Mouse (Mus musculus) embryonic facial prominence, embryonic 12.5 days (tissue): ENCODE measurements at regions not wholly inside any gene's neighbourhood (a gene's known extent, or its start where the extent isn't known, plus 50 kb on each side); places are given as distances from the start of the nearest gene placed in this dataset.
"Not testable (repeated sequence)": the region's sequence is repeated elsewhere in the genome, so short reads cannot be mapped to it uniquely, and the experiment has no call there.

ENCODE experiments used
- ATAC-seq: fragments of 200-750 bp; cut with Nextera tagmentation; 2 replicates; pipeline ENCODE4 v1.8.0; 2017; ENCODE audit not compliant: insufficient number of reproducible peaks, insufficient read depth, low FRiP score, low TSS enrichment
- H3K27ac ChIP-seq: fragments of 300-500 bp; sonication (generic); 2 replicates; pipeline ENCODE4 v1.5.1; 2016; ENCODE audit warnings: mild to moderate bottlenecking
- H3K27me3 ChIP-seq: fragments of 300-500 bp; sonication (generic); 2 replicates; pipeline ENCODE4 v1.6.1; 2016; ENCODE audit warnings: mild to moderate bottlenecking, moderate library complexity
- H3K36me3 ChIP-seq: fragments of 300-500 bp; sonication (generic); 2 replicates; pipeline ENCODE4 v1.6.1; 2016; ENCODE audit warnings: mild to moderate bottlenecking
- H3K4me1 ChIP-seq: fragments of 300-500 bp; sonication (generic); 2 replicates; pipeline ENCODE4 v1.6.1; 2016
- H3K4me2 ChIP-seq: fragments of 300-500 bp; sonication (generic); replicated peaks from 2 replicates; pipeline ENCODE4 v1.6.1; 2016; ENCODE audit warnings: mild to moderate bottlenecking, moderate library complexity
- H3K4me3 ChIP-seq: fragments of 300-500 bp; sonication (generic); 2 replicates; pipeline ENCODE4 v1.5.1; 2016; ENCODE audit warnings: mild to moderate bottlenecking
- H3K9ac ChIP-seq: fragments of 300-500 bp; sonication (generic); 2 replicates; pipeline ENCODE4 v1.6.1; 2016; ENCODE audit warnings: mild to moderate bottlenecking, moderate library complexity
- H3K9me3 ChIP-seq: fragments of 300-500 bp; sonication (generic); 2 replicates; pipeline ENCODE4 v1.6.1; 2016; ENCODE audit warnings: mild to moderate bottlenecking, moderate library complexity
- WGBS: fragments of 180-500 bp; shearing (Covaris S2); methylation state at CpG from one replicate; pipeline ENCODE4 v1.1.7; 2016; 5-methylcytosine and 5-hydroxymethylcytosine counted together

- Histone ChIP-seq H3K4me1 (no peaks in the 10 kb centered on the region), H3K9ac (no peak overlapping the region), H3K4me3 (no peak overlapping the region), H3K36me3 (no peaks in the 10 kb centered on the region), H3K4me2 (no peak overlapping the region), H3K27me3 (no peaks in the 10 kb centered on the region), H3K27ac (no peak overlapping the region), H3K9me3 (no peaks in the 10 kb centered on the region)
- no peak for ATAC-seq
- WGBS: 53% methylated on average over 8 of the region's 8 CpGs
These were observed 70.8 kb upstream of the Akap13 start for GRCm38 (mm10) chr7:75384506-75384911.

DNA sequence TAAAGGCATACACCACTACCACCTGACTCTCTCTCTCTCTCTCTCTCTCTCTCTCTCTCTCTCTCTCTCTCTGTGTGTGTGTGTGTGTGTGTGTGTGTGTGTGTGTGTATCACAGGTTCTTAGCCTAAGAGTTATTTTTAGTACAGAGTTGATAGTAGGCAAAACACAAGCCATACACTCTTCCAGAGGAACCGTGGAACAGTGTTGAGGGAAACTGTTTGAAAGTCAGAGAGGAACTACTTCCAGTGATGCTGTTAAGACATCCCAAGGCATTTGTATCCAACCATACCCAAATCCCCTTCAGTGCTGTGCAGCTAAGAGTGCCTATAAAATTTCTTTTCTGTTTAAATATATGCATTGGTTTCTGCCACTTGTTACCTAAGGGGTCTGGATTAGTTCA lies 68.3 kb upstream of the Akap13 start:
- Histone ChIP-seq H3K36me3 (no peaks in the 10 kb centered on the region), H3K27me3 (no peaks in the 10 kb centered on the region), H3K9me3 (no peaks in the 10 kb centered on the region), H3K27ac (no peak overlapping the region), H3K4me2 (no peak overlapping the region), H3K4me1 (no peaks in the 10 kb centered on the region), H3K9ac (no peak overlapping the region), H3K4me3 (no peak overlapping the region)
- 79% methylated on average over 1 of the region's 1 CpGs for WGBS
- no peak for ATAC-seq

GRCm38 (mm10) chr7:75387821-75388431 lies 67.4 kb upstream of the Akap13 start:
- no peaks in the 10 kb centered on the region for H3K27me3 ChIP-seq
- ATAC-seq: no peak
- no peak overlapping the region for H3K9ac ChIP-seq
- no peaks in the 10 kb centered on the region for H3K4me1 ChIP-seq
- WGBS: 73% methylated on average over 6 of the region's 6 CpGs
- no peaks in the 10 kb centered on the region for H3K9me3 ChIP-seq
- no peak overlapping the region for H3K27ac ChIP-seq
- no peak overlapping the region for H3K4me3 ChIP-seq
- no peaks in the 10 kb centered on the region for H3K36me3 ChIP-seq
- no peak overlapping the region for H3K4me2 ChIP-seq

DNA sequence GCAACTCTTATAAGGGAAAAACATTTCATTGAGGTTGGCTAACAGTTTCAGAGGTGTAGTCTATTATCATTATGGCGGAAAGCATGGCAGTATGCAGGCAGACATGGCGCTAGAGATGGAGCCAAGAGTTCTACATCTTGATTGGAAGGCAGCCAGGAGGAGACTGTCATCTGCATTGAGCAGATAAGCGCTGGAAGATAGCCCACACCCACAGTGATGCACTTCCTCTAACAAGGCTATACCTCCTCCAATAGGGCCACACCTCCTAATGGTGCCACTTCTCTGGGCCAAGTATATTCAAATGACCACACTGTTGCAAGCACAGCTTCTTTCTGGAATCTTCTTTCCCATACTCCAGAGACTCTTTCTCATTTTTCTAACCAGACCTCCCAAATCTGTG lies 65.2 kb upstream of the Akap13 start:
- Histone ChIP-seq H3K9ac (no peak overlapping the region), H3K9me3 (no peaks in the 10 kb centered on the region), H3K36me3 (no peaks in the 10 kb centered on the region), H3K27me3 (no peaks in the 10 kb centered on the region), H3K27ac (no peak overlapping the region), H3K4me1 (no peaks in the 10 kb centered on the region), H3K4me3 (no peak overlapping the region), H3K4me2 (no peak overlapping the region)
- no peak for ATAC-seq
- 91% methylated on average over 3 of the region's 3 CpGs for WGBS

DNA sequence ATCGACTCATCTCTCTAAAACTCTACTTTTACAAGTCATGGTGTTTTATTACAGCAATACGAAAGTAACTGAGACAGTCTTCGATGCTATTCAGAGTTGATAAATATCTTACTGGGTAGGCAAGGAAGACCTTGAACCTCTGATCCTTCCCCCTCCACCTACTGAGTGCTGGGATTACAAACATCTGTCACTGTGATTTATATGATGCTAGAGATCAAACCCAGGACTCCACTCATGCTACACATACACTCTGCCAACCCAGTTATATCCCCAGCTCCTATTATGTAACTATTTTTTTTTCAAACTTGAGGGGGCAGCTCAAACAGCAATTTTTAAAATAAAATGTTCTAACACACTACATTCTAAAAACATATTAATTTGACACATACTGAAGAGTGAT lies 62.6 kb upstream of the Akap13 start:
- Histone ChIP-seq H3K9ac (no peak overlapping the region), H3K36me3 (no peaks in the 10 kb centered on the region), H3K27ac (no peak overlapping the region), H3K27me3 (no peaks in the 10 kb centered on the region), H3K4me3 (no peak overlapping the region), H3K4me1 (peaks cover 4% of the 10 kb centered on the region; the same call in 1 of the 2 replicates), H3K4me2 (no peak overlapping the region), H3K9me3 (no peaks in the 10 kb centered on the region)
- WGBS: 65% methylated on average over 3 of the region's 3 CpGs
- no peak for ATAC-seq

DNA sequence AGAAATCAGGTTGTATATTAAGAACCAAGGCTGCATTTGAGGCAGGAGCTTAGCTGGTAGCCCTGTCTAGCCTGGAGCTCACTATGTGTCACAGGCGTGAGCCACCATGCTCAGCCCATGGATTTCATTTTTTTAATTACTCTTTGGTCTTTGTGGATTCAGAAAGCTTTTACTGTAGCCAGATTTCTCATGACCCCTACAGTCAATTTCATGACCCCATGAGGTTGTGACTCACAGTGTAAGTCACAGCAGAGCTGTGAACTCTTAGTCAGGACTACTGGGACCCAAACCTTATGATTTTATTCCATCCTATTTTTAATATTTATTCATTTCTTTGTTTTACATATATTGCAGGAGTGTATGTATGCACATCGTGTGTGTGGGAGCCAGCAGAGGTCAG lies 61.9 kb upstream of the Akap13 start:
- H3K9me3 ChIP-seq: no peaks in the 10 kb centered on the region
- no peaks in the 10 kb centered on the region for H3K27me3 ChIP-seq
- H3K27ac ChIP-seq: no peak overlapping the region
- peaks cover 4% of the 10 kb centered on the region; the same call in 1 of the 2 replicates for H3K4me1 ChIP-seq
- no peak overlapping the region for H3K9ac ChIP-seq
- WGBS: 78% methylated on average over 2 of the region's 2 CpGs
- H3K36me3 ChIP-seq: no peaks in the 10 kb centered on the region
- H3K4me2 ChIP-seq: no peak overlapping the region
- no peak for ATAC-seq
- no peak overlapping the region for H3K4me3 ChIP-seq

DNA sequence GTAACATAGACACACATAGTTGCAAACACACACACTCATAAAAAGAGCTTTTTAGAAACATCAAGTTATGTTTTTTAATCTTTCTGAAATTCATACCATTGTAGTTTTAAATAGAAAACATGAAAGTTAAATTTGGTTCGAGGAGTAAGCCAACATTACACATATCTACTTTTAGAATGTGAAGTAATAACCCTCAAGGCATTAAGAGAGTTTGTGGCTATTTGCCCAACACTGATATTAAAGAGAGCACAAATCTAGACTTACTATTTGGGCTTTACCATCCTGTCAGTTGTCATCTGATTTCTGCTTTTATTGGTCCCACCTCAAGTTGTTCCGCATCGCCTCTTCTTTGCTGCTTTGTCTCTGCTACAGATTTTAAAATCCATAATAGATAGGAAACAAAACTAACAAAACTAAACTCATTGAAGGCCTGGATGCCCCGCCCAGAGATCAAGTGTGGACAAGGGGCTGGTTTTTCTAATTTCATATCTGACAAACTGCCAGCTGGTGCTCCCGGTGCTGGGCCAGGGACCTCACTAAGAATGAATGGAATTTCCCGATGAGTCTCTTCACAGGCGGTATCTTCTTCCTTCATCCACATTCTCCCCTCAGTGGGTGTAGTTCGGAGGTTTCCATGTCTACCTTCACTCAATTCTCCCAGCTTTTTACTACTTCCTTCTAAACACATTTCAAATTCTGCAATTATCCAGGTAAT lies 60.3 kb upstream of the Akap13 start:
- H3K4me3 ChIP-seq: no peak overlapping the region
- H3K27me3 ChIP-seq: no peaks in the 10 kb centered on the region
- no peak overlapping the region for H3K9ac ChIP-seq
- peaks cover 4% of the 10 kb centered on the region; the same call in 1 of the 2 replicates for H3K4me1 ChIP-seq
- 68% methylated on average over 8 of the region's 8 CpGs for WGBS
- no peak overlapping the region for H3K27ac ChIP-seq
- no peaks in the 10 kb centered on the region for H3K9me3 ChIP-seq
- H3K4me2 ChIP-seq: no peak overlapping the region
- no peaks in the 10 kb centered on the region for H3K36me3 ChIP-seq
- no peak for ATAC-seq

DNA sequence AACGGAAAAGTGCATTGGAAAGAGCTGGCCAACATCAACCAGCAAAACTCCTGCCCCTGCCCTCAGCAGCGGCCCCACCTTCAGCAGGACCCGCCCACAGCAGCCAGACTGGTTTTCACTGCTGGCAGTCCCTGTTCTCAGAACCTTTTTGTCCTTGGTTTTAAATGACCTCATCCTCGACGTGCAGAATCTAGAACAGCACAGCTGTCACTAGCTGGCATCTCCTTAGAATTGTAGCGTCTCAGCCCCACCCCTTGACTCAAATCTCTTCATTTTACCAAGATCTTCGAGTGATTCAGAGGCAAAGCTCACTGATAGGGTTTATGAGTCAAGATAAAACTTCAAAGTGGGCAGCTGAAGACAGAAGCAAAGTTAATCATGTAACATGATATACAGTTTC lies 57.8 kb upstream of the Akap13 start:
- Histone ChIP-seq H3K36me3 (no peaks in the 10 kb centered on the region), H3K27me3 (no peaks in the 10 kb centered on the region), H3K4me2 (no peak overlapping the region), H3K9ac (no peak overlapping the region), H3K9me3 (no peaks in the 10 kb centered on the region), H3K27ac (no peak overlapping the region), H3K4me3 (no peak overlapping the region), H3K4me1 (peaks cover 4% of the 10 kb centered on the region; the same call in 1 of the 2 replicates)
- 18% methylated on average over 7 of the region's 7 CpGs for WGBS
- no peak; the same call in 1 of the 2 replicates for ATAC-seq

DNA sequence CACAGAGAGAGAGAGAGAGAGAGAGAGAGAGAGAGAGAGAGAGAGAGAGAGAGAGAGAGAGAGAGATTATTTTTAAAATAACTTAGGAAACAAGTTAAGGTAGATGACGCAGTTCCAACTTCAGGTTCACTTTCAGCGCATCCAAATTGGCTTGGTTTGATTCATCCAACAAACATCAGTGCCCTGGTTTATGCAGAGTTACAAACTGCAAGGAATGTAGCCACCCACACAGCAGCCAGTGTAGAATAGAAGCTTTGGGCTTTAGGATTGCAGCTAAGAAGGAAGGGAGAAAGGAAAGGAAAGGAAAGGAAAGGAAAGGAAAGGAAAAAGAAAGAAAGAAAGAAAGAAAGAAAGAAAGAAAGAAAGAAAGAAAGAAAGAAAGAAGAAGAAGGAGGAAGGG lies 56.9 kb upstream of the Akap13 start:
- H3K4me2 ChIP-seq, H3K27me3 ChIP-seq, H3K9me3 ChIP-seq, H3K9ac ChIP-seq, H3K4me1 ChIP-seq, H3K27ac ChIP-seq, H3K4me3 ChIP-seq, H3K36me3 ChIP-seq, ATAC-seq: not testable (repeated sequence)
- WGBS: 95% methylated on average over 2 of the region's 2 CpGs

- no peak for ATAC-seq
- H3K27me3 ChIP-seq: no peaks in the 10 kb centered on the region
- peaks cover 4% of the 10 kb centered on the region; the same call in 1 of the 2 replicates for H3K4me1 ChIP-seq
- no peak overlapping the region for H3K4me2 ChIP-seq
- H3K36me3 ChIP-seq: no peaks in the 10 kb centered on the region
- H3K27ac ChIP-seq: no peak overlapping the region
- 46% methylated on average over 7 of the region's 7 CpGs for WGBS
- H3K9me3 ChIP-seq: no peaks in the 10 kb centered on the region
- no peak overlapping the region for H3K4me3 ChIP-seq
- H3K9ac ChIP-seq: no peak overlapping the region
These were observed 56.2 kb upstream of the Akap13 start for GRCm38 (mm10) chr7:75398904-75399724.

DNA sequence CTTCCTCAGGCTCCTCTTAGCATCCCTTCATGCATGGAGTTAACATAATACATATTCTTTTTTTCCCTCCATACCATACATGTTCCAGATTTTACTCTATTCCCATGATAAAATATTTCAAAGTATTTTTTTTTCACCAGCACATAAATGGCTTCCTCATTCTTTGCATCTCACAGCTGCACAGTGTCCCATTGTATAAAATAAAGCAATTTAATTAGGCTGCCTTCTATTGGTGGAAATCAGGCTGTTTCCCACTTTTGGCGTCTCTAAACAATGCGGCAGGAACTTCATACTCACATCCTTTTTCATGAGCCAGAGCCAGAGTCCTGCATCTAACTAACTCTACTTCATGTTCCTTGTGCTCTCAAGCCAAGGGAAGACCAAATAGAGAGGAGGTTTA lies 54.9 kb upstream of the Akap13 start:
- ATAC-seq: no peak
- no peak overlapping the region for H3K27ac ChIP-seq
- H3K9ac ChIP-seq: no peak overlapping the region
- peaks cover 4% of the 10 kb centered on the region; the same call in 1 of the 2 replicates for H3K4me1 ChIP-seq
- no peaks in the 10 kb centered on the region for H3K27me3 ChIP-seq
- WGBS: 84% methylated on average over 2 of the region's 2 CpGs
- H3K36me3 ChIP-seq: no peaks in the 10 kb centered on the region
- H3K4me3 ChIP-seq: no peak overlapping the region
- no peak overlapping the region for H3K4me2 ChIP-seq
- H3K9me3 ChIP-seq: no peaks in the 10 kb centered on the region

GRCm38 (mm10) chr7:75404955-75405354 lies 50.4 kb upstream of the Akap13 start:
- Histone ChIP-seq H3K36me3 (no peaks in the 10 kb centered on the region), H3K4me3 (no peak overlapping the region), H3K9me3 (no peaks in the 10 kb centered on the region), H3K4me2 (no peak overlapping the region), H3K9ac (no peak overlapping the region), H3K27ac (no peak overlapping the region), H3K27me3 (no peaks in the 10 kb centered on the region), H3K4me1 (no peaks in the 10 kb centered on the region)
- ATAC-seq: no peak
- 79% methylated on average over 3 of the region's 3 CpGs for WGBS
